Mouse (Mus musculus) kidney, adult 9 months (tissue): Measurements from ENCODE around the gene C330021F23Rik.
"Not testable (repeated sequence)": the region's sequence is repeated elsewhere in the genome, so short reads cannot be mapped to it uniquely, and the experiment has no call there.

Experiments used
- DNase-seq: peaks from one replicate; pipeline ENCODE4 v3.0.0; 2022

The C330021F23Rik gene

DNA sequence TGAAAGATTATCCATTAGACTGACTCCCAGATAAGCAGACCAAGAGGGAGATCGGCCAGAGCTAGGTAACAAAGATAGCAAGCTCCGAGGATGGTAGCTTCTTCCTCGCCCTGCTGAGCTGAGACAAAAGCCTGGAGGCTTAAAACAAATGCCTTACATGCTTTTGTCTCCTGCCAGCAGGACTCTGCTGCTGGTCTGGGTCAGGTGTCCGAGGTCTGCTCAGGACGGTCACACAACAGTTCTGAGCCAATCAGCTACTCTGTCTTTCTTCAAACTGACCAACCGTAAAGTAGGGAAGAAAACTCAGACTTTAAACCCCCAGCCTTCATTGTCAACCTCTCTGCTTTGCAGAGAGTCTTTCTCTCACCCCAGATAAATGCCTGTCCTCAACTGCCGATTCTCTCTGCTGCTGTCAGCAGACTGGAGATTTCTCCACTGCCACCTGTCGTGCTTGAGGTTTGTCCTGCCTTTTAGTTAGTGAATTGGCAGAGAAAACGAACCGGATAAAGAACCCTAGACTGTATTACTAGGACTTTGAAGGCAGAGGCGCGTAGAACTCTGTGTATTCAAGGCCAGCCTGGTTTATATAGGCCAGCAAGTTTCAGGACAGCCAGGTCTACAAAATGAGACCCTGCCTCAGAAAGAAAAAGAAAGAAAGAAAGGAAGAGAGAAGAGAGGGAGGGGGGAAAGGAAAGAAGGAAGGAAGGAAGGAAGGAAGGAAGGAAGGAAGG lies at the start of gene C330021F23Rik:
TSS of gene C330021F23Rik (plus strand) at position 350 of the 731 bp plus-strand sequence.
- DNase-seq: peak; percentile 82

DNA sequence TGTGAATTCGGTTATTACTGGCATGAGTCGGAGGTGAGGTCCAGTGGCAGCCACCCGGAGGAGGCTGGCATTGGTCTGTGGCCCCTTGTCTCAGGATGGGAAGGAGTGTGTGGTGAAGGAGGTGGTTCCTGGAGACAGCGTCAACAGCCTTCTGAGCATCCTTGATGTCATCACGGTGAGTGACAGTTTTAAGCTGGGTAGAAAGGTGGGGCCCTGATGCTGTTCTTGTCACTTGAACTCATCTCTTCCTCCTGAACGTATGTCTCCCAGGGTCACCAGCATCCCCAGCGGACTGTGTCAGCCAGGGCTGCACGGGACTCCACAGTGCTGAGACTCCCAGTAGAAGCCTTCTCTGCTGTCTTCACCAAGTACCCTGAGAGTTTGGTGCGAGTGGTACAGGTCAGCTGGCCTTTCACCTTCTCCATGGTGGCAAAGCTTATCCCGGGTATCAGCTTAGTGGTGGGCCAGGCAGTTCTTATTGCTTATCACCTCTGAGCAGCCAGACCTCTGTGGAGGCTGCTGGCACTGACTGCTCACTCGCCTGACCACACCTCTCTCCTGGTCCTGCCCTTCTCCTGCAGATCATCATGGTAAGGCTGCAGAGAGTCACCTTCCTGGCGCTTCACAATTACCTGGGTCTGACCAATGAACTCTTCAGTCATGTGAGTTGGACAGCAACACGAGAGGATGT lies 45.6 kb upstream of the C330021F23Rik start:
- no peak for DNase-seq

DNA sequence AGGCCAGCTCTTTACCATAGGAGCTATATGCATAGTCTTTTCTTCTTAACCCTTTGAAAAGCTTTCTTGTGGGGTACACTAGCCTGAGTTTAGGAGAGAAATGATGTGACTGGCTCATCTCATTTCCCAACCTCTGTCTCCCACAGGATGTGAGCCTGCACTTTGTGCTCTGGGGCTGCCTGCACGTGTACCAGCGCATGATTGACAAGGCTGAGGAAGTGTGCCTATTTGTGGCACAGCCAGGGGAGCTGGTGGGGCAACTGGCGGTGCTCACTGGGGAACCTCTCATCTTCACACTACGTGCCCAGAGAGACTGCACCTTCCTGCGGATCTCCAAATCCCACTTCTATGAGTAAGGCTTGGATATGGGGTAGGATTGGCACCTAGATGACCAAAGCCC lies 37.0 kb upstream of the C330021F23Rik start:
- DNase-seq: no peak

DNA sequence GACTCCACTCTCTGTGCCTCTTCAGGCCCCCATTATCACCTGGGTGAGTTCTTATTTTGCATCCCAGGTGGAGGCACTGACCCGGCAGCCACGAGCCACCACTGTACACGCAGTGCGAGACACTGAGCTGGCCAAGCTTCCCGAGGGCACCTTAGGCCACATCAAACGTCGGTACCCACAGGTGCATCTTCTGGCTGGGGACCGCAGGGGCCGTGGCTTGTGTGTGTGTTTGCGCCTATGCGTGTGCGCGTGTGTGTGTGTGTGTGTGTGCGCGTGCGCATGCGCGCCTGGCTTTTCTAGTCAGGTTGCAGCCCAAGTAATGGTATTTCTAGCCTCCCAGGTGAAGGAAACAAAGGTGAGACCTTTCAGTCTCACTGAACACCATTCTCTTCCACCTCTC lies 35.9 kb upstream of the C330021F23Rik start:
- no peak for DNase-seq

DNA sequence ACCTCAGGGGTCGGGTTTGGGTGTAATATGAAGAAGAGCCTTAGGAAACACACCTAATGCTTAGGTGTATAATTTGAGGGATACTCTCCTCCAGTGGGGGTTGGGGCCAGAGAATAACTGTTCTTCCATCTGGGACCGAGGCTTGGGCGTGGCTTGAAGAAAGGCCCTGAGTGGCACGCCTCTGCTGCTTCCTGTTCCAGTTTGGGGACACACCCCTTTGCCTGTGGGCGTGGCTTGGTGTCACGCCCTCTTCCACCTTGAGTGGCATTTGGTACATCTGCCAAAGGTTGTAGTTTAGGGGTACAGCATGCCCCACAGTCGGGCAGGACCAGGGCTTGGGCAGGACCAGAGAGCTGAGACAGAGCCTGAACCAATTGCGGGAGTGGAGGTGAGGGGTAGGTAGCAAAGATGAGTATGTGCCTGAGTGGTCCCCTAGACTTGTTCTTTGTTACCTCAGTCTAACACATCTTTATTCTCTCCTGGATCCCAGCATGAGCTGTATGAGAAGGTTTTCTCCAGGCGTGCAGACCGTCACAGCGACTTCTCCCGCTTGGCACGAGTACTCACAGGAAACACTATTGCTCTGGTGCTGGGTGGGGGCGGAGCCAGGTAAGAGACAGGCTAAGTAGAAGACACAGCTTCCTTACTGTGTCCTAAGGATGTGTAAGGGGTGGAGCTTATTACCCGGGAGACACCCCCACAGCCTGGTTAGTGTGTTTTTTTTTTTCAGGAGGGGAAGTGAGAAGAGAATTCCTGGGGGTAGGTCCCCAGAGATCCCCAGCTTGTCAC lies 31.5 kb upstream of the C330021F23Rik start:
- no peak for DNase-seq

DNA sequence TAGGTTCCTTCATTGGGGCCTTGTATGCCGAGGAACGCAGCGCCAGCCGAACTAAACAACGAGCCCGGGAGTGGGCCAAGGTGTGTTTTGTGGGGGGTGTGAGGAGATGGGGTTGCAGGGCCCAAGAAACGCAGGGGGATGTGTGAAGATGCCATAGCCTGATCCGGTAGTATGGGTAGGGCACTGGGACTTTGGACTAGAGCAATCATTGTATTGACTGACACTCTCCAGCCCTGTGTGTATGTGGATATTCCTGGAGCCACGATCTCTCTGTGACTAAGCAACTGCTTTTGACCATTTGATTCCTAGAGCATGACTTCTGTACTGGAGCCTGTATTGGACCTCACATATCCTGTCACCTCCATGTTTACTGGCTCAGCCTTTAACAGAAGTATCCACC lies 30.9 kb upstream of the C330021F23Rik start:
- no peak for DNase-seq

DNA sequence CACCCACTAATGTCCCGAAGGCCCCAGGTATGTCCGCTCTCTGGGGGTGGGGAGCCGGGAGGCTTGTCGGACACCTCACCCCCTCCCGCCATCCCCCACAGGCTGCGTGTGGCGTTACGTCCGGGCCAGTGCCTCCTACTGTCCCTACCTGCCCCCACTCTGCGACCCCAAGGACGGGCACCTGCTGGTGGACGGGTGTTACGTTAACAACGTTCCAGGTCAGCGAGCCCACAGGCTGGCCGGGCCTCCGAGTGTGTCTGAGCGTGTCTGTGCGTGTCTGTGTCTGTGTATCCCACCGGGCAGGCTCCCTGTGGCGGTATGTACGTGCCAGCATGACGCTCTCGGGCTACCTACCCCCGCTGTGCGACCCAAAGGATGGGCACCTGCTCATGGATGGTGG lies 30.1 kb upstream of the C330021F23Rik start:
- no peak for DNase-seq

DNA sequence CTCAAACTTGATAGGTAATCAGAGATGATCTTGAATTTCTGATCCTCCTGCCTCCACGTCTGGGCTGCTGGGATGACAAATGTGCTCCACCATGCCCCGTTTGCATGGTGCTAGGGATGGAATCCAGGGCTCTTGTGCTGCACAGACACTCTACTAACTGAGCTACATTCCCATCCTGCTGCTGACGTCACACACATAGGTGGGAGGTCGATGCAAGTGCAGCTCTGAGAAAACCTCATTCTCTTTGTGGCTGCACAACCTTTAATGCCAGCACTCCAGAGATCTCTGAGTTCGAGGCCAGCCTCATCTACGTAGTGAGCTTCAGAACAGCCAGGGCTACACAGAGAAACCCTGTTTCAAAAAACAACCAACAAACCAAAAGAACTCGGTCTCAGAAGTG lies 28.6 kb upstream of the C330021F23Rik start:
- no peak for DNase-seq

DNA sequence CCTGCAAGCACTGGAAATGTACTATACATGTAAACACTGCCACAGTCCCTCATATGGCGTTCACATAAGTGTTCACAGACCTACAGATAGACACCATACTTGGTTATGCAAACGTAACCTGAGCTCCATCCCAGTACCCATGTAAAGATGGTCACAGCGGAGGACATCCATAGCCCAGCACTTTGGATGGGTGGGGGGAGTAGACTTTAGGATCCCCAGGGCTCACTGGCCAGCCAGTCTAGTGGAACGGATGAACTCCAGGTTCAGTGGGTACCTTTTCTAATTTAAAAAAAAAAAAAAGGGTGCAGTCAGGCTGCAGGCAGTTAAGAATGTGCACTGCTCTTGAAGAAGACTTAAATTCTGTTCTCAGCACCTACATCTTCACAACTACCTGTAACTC lies 27.7 kb upstream of the C330021F23Rik start:
- no peak for DNase-seq

DNA sequence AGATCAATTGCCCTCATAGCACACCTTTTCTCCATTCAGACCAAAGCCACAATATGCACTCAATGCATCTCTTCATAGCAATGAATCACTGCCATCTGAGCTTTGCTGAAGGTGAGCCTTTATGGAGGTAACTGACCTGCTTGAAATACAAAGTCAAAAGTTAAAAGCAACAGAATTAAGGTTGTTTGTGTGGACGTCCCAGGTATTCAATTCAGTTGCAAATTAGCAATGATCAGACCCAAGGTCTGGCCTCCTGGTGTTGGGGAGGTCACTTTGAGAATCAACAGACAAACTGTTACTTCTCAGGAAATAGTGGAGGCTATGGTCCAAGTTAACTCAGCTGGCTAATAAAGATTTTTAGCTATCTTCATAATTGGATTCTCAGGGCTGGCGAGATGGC lies 21.3 kb upstream of the C330021F23Rik start:
- no peak for DNase-seq

DNA sequence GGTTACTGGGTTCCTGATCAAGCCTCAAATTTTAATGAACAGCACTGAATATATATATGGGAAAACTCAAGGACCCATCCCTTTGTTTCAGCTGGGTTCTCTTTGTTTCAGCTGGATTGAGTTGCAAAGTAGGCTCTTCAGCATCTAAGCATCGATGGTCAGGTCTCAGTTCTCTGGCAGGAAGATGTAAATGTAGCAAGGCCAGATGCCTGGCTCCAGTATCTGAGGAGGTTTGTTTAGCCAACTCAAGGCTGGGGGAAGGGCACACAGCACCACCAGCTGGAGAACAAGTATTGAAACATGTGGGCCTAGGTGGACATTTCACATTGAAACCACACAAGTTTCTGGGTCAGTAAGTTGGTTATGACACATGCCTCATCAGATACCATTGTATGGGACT lies 15.6 kb upstream of the C330021F23Rik start:
- DNase-seq: no peak

DNA sequence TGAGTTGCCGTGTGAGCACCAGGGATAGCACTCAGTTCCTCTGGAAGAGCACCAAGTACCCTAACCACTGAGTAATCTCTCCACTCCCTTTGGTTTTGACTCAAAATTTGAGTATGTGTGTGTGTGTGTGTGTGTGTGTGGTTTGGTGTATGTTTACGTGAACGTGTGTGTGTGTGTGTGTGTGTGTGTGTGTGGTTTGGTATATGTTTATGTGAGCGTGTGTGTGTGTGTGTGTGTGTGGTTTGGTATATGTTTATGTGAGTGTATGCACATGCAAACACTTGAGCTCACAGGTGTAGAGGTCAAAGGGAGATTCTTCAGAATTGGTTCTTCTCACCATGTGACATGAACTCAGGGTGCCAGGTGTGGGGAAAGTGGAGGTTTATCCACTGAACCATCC lies 11.7 kb upstream of the C330021F23Rik start:
- no peak for DNase-seq

DNA sequence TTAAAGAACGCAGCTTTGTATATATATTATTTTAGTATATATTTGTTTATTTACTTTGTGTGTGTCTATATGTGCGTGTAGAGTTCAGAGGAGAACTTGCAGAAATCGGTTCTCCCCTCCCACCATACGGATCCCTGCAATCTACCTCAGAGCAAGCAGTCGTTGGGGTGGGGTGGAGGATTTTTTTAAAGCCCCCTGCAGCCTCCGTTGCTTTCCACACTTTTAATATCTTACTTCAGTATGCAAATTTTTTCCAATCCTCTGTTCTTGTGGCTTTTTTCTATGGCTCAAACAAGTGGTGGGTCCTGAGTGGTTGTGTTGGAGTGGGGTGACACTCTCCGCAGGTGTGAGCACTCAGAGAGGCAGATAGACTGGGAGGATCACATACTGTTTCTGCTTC lies 588 bp downstream of the C330021F23Rik start:
- no peak for DNase-seq

DNA sequence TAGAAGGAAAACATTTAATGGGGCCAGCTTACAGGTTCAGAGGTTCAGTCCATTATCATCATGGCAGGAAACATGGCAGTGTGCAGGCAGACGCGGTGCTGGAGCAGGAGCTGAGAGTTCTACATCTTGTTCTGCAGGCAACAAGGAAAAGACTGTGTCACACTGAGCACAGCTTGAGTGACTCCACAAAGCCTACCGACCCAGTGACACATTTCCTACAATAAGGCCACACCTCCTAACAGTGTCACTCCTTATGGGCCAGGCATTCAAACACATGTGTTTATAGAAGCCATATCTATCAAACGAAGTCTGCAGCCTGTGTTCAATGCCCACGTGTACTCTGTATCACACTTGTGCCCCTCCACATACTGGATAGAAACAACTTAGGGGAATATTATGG lies 2.0 kb downstream of the C330021F23Rik start:
- no peak for DNase-seq

DNA sequence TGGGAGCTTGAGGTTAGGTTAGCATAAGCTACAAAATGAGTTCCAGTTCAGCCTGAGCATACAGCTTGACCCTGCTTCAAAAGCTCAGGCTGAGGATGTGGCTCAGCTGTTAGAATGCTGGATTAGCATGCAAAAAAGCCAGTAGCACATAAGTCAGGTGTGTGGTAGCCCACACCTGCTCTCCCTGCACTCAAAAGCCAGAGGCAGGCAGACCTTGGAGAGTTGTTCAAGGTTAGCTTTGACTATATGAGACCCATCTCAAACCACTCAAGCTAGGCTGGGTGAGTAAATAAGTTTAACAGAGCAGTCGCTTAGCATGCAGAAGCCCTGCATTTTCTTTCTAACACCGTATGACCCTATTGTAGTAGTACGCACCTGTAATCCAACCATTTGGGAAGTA lies 6.8 kb downstream of the C330021F23Rik start:
- no peak for DNase-seq

DNA sequence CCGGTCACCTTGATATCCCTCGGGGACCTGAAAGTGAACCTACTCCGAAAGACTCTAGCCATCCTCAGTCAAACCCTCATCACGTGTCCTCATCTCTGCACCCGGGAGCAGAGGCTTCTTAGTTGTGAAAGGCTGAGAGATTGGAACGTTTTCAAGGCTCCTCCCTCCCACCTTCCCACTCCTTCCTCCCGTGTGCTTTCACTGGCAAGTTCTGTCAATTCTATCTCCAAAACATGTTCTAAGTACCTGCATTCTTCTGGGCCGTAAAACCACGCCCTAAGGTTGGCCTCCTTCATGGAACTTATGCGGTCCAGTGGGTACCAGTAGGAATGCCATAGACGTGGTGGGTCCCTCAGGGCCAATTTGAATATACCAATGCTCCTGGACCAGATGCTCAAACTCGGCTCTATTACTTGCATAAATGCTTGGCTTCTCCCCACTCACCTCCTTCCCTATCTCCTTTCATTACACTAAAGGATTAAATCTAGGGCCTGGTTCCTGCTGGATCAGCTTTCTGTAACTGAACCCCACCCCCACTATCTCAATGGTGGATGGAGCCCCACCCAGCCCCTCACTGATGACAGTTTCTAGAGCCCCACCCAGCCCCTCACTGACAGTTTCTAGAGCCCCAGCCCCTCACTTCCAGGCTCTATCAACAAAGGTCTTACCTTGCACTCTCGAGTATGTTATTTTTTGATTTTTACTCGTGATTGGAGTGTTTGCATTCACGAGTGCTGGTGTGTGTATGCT lies 8.6 kb downstream of the C330021F23Rik start:
- DNase-seq: no peak

DNA sequence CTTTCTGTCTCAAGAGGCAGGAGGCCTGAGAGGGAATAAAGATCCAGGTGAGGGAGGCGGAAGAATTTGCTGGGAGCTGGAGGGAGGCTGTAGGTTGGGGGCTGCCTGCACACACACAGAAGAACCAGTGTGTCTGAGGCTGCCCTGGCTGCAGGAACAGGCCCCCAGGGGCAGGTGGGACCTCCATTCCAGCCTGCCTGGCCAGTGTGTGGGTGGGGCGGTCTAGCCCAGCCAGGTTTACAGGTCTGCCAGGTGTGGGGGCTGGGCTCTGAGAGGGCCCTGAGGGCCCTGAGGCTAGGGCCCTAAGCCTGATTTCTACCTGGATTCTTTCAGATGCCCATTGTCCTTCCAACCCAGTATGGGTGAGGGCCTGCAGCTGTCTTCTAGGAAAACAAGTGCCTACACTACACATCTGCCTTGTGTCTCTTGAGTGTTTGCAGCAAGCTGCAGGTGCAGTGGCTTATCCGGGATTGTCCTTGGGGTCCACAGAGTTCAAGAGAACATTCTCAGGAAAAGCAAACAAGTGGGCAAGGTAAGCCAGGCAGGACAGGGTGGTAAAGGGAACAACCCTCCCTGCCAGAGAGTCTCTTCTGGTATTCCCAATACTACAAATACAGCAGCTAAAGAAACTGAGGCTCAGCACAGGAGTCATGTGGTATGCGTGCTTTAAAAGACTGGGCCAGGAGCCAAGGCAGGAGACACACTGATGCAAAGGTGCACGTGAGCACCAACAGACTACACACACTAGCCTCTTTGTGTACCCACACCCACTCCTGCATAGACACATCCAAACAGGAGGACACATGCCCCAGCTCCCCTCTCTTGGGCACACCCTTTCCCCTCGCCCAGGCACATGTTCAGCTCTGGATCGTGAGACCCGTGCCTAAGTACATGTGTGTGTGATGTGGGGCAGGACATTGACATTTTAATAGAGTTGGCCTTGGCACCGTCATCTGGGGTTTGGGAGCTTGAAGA lies 11.9 kb downstream of the C330021F23Rik start:
- no peak for DNase-seq

DNA sequence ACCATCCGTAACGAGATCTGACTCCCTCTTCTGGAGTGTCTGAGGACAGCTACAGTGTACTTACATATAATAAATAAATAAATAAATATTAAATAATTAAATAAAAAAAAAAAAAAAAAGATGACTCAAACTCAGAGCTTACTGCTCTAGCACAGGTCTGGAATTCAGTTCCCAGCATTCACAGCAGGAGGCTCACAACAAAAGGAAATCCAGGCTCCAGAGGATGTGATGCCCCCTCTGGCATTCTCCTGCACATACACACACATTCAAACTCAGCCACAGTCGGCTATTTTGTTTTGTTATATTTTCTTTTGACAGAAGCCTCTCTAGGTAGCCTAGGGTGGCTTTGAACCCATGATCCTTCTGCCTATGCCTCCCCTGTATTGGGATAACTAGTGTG lies 14.2 kb downstream of the C330021F23Rik start:
- not testable (repeated sequence) for DNase-seq

DNA sequence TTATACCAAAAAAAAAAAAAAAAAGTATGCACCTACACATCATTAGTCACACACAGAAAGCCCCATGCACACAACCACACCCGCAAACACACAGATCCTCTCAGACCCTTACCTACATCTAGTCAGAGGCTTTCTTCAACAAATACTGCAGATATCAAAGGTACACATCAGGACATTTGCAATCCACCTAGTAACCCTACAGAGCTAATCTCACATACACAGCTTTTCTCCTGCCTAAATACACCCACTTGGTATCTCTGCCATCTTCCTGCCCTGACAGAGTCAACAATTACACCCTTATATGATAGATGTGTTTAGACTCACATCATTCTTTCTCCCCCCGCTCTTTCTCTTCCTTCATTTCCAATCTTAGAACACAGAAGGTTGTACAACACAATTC lies 18.7 kb downstream of the C330021F23Rik start:
- DNase-seq: no peak

DNA sequence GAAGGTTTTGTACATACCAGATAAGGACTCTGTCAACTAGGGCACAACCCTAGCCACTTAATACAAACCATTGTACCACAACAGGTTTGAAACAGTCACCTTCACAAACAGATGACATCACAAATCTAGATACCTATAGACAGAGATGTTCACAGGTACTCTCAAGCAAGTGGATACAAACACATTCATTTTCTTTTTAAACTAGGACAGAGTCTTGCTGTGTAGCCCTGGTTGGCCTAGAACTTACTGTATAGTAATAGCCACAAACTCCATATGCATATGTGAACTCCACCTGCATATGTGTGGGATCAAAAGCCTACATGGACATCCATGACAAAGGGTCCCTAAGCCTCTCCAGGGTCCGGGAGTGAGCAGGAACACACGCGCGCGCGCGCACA lies 19.2 kb downstream of the C330021F23Rik start, which contains the start of gene Camsap3:
TSS of gene Camsap3 (plus strand) at position 301 of the 398 bp plus-strand sequence.
- DNase-seq: no peak

DNA sequence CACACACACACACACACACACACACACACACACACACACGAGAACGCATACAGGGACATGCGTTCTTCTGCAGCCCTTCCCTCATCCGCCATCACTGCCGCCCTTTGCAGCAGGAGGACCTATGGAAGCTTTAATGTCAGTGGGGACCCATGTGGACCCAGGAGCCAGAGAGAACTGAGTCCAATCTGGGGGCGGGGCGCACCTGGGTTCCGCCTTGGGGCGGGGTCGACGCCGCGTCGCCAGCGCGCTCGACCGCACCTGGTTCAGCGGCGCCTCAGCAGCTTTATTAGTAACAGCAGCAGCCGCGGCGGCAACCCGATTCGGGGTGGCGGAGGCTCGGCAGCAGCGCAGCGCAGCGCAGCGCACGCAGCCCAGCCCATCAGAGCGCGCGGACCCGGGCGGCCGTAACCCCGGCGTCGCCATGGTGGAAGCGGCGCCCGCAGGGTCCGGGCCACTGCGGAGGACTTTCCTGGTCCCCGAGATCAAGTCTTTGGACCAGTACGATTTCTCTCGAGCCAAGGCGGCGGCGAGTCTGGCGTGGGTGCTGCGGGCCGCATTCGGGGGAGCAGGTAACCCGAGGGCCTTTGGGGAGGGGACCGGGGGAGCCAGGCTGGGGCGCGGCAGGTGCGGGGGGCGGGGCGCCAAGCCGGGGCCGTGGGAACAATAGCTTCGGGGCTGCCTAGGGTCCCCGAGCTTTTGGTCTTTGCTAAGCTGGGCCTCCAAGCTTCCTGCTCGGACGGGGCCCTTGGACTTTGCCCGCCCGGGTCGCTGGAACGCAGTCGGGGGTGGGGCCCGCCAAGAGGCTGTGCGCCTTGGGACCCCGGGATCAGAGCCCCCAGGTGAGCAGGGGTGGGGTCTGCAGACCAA lies 19.8 kb downstream of the C330021F23Rik start:
- peak; percentile 89 for DNase-seq
